Mouse (Mus musculus): ENCODE measurements around the gene Dus4l. TPM values are rescaled to one million over a fixed set of nuclear protein-coding genes. Genes with fewer than 3 reads are reported as not detected.
A peak's percentile ranks its signal among the peaks of the same experiment; 100 is the strongest.
"Not testable (repeated sequence)": the region's sequence is repeated elsewhere in the genome, so short reads cannot be mapped to it uniquely, and the experiment has no call there.

The Dus4l gene
- total and polyA plus RNA-seq, 2 experiments from 2014 or later: 3.9 to 8.3 TPM

DNA sequence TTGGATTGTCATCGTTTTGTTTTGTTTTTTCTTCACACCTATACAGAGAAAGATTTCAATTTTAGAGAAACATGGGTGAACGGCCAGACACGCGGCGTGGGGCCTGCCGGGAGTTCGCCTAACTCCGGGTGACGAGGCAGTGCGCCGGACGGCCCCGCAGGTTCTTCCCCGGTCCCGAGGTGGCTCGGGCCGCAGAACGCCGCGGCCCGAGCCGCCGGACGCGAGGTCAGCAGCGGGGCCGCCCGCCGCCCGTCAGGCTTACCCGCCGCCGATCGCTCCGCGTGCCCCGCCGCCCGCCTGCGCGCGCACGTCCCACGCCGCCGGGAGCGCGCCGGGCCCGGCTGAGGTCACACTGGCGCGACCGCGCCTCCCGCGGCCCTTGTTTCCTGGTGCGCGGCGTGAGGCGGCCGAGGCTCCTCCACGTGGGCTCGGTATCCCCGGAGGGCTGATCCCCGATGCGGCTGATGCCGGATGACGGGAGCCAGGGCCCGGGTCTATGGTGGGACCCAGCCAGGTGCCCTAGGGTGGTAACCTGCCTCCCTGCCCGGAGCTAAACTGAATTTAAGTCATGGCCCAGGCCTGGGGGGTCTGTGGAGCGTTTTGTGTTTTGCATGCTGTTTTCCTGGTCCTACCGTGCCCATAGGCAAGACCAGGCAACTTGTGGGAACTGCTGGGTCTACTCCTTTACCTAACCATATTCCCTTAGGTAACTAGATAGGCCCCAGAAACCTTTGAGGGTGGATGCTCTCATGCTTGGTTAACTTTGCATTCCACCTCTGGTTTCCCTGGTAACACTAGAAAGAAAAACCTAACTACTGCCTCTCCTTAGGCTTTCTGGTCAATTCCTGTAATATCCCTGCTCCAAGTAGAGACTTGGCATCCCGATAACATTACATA, 20.0 kb downstream of the Dus4l start, which contains the start of gene Bcap29:
TSS of gene Bcap29 (minus strand) at position 316 of the 897 bp plus-strand sequence.
- H3K4me3 ChIP-seq (ENCODE audit: low read depth, low read length): peak within 1 kb of the TSS; percentile 60
- H3K27me3 ChIP-seq (ENCODE audit: insufficient read depth, low read length): no peaks in the 10 kb centered on the region
- no peak for TF ChIP-seq CTCF (IDR thresholded peaks at IDR 0.05)
- H3K4me1 ChIP-seq (ENCODE audit: insufficient read depth, low read length): no peaks in the 10 kb centered on the region; the same call in 1 of the 2 replicates
- peak within 1 kb of the TSS; percentile 78 for H3K9ac ChIP-seq (replicated peaks; ENCODE audit: low read length, poor library complexity, severe bottlenecking)
- H3K4me2 ChIP-seq (ENCODE audit: low read depth, low read length, poor library complexity, severe bottlenecking): peak within 1 kb of the TSS; percentile 66
- H3K27ac ChIP-seq (ENCODE audit: low read depth, low read length): peak within 1 kb of the TSS; percentile 74
- ATAC-seq (ENCODE audit: low FRiP score) (peak; percentile 91), DNase-seq (ENCODE audit: low spot score) (peak; percentile 80)
- no peaks in the 10 kb centered on the region for H3K36me3 ChIP-seq (ENCODE audit: insufficient read depth, low read length)
- WGBS: 2% methylated on average over 69 of the region's 73 CpGs
- H3K9me3 ChIP-seq (ENCODE audit: low read length): no peaks in the 10 kb centered on the region

DNA sequence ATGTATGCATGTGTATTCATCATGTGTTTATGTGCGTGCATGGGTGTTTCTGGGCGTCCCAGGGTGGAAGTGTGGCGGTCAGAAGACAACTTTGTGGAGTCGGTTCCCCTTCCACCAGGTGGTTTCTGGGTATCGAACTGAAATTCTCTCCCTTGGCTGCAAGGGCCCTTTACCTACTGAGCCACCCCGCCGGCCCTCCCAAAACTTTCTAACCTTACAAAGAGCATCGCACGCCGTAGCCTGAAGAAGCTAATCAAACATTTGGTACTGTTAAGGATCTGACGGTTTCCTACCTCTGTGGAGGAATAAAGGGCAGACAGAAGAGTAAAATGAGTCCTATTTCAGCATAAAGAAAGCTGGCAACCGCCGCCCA, 20.7 kb downstream of the Dus4l start:
- H3K27ac ChIP-seq (ENCODE audit: low read depth, low read length): peak overlapping the region; percentile 74; the same call in 1 of the 2 replicates
- H3K9ac ChIP-seq (replicated peaks; ENCODE audit: low read length, poor library complexity, severe bottlenecking): peak overlapping the region; percentile 78
- WGBS: 10% methylated on average over 13 of the region's 13 CpGs
- H3K9me3 ChIP-seq (ENCODE audit: low read length): no peaks in the 10 kb centered on the region
- H3K4me2 ChIP-seq (ENCODE audit: low read depth, low read length, poor library complexity, severe bottlenecking): peak overlapping the region; percentile 66
- peak overlapping the region; percentile 60 for H3K4me3 ChIP-seq (ENCODE audit: low read depth, low read length)
- no peaks in the 10 kb centered on the region for H3K27me3 ChIP-seq (ENCODE audit: insufficient read depth, low read length)
- DNase-seq (ENCODE audit: low spot score) (peak; percentile 14), ATAC-seq (ENCODE audit: low FRiP score) (peak; percentile 52)
- H3K36me3 ChIP-seq (ENCODE audit: insufficient read depth, low read length): no peaks in the 10 kb centered on the region
- H3K4me1 ChIP-seq (ENCODE audit: insufficient read depth, low read length): no peaks in the 10 kb centered on the region; the same call in 1 of the 2 replicates
- no peak for TF ChIP-seq CTCF (IDR thresholded peaks at IDR 0.05)

DNA sequence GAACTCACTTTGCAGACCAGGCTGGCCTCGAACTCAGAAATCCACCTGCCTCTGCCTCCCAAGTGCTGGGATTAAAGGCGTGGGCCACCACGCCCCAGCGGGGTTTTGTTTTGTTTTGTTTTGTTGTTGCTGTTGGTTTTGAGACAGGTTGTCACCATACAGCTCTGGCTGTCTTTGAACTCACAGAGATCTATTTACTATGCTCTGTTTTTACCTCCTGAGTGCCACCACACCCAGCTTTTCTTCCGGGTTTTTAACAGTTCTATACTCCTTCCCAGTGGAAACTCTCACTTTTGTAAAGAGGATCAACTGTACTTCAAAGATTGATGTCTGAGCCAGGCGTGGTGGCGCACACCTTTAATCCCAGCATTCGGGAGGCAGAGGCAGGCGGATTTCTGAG, 26.2 kb downstream of the Dus4l start:
- not testable (repeated sequence) for H3K27me3 ChIP-seq (ENCODE audit: insufficient read depth, low read length); H3K9me3 ChIP-seq (ENCODE audit: low read length); DNase-seq (ENCODE audit: low spot score); H3K27ac ChIP-seq (ENCODE audit: low read depth, low read length); H3K4me1 ChIP-seq (ENCODE audit: insufficient read depth, low read length); H3K9ac ChIP-seq (replicated peaks; ENCODE audit: low read length, poor library complexity, severe bottlenecking); ATAC-seq (ENCODE audit: low FRiP score); H3K36me3 ChIP-seq (ENCODE audit: insufficient read depth, low read length); H3K4me2 ChIP-seq (ENCODE audit: low read depth, low read length, poor library complexity, severe bottlenecking); H3K4me3 ChIP-seq (ENCODE audit: low read depth, low read length)
- 93% methylated on average over 9 of the region's 9 CpGs for WGBS

DNA sequence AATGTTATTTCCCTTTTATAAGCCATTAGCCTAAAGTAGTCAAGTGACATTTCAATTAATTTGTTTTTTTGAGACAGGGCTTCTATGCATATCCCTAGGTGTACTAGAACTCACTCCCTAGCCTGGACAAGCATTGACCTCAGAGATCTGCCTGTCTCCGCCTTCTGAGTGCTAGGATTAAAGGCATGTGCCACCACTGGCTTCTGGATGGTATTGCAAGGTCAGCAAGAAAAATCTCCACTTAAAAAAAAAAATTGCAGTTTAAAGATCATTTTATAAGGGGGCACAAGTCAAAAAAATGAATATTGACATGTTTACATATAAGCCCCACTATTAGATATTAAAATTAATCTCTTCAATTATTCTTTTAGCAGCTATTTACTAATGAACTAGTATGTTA, 29.6 kb downstream of the Dus4l start:
- Histone ChIP-seq H3K27ac (ENCODE audit: low read depth, low read length) (no peak overlapping the region), H3K9me3 (ENCODE audit: low read length) (no peaks in the 10 kb centered on the region), H3K36me3 (ENCODE audit: insufficient read depth, low read length) (no peaks in the 10 kb centered on the region; the same call in 1 of the 2 replicates), H3K4me2 (ENCODE audit: low read depth, low read length, poor library complexity, severe bottlenecking) (no peak overlapping the region), H3K4me3 (ENCODE audit: low read depth, low read length) (no peak overlapping the region), H3K4me1 (ENCODE audit: insufficient read depth, low read length) (no peaks in the 10 kb centered on the region), H3K9ac (replicated peaks; ENCODE audit: low read length, poor library complexity, severe bottlenecking) (no peak overlapping the region), H3K27me3 (ENCODE audit: insufficient read depth, low read length) (no peaks in the 10 kb centered on the region)
- ATAC-seq (ENCODE audit: low FRiP score): no peak
- DNase-seq (ENCODE audit: low spot score): no peak
- WGBS: 97% methylated on average over 1 of the region's 1 CpGs
- no peak for TF ChIP-seq CTCF (IDR thresholded peaks at IDR 0.05)

DNA sequence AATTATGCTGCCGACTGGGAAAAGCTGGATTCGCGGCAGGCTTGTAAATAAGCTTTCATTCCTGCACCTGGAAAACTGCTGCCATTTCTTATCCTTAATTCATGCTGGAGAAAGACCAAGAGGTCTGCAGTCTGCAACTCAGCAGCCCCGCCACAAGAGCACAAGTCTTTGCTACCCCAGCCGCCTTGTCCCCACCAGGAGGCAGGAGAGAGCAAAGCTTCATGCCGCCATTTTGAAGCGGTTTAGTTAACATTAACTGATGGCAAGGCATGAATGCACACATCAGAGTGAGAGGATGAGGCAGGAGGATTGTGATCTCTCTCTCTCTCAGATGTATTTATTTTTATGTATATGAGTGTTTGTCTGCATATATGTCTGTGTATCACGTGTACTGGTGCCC, 34.5 kb downstream of the Dus4l start:
- DNase-seq (ENCODE audit: low spot score) (no peak), ATAC-seq (ENCODE audit: low FRiP score) (no peak)
- Histone ChIP-seq H3K27me3 (ENCODE audit: insufficient read depth, low read length) (no peaks in the 10 kb centered on the region), H3K36me3 (ENCODE audit: insufficient read depth, low read length) (no peaks in the 10 kb centered on the region), H3K4me1 (ENCODE audit: insufficient read depth, low read length) (no peaks in the 10 kb centered on the region), H3K27ac (ENCODE audit: low read depth, low read length) (no peak overlapping the region), H3K9ac (replicated peaks; ENCODE audit: low read length, poor library complexity, severe bottlenecking) (no peak overlapping the region), H3K4me3 (ENCODE audit: low read depth, low read length) (no peak overlapping the region), H3K4me2 (ENCODE audit: low read depth, low read length, poor library complexity, severe bottlenecking) (no peak overlapping the region), H3K9me3 (ENCODE audit: low read length) (no peaks in the 10 kb centered on the region)
- peak; percentile 12; the same call in 1 of the 2 replicates for TF ChIP-seq CTCF (IDR thresholded peaks at IDR 0.05)
- WGBS: 86% methylated on average over 8 of the region's 8 CpGs

DNA sequence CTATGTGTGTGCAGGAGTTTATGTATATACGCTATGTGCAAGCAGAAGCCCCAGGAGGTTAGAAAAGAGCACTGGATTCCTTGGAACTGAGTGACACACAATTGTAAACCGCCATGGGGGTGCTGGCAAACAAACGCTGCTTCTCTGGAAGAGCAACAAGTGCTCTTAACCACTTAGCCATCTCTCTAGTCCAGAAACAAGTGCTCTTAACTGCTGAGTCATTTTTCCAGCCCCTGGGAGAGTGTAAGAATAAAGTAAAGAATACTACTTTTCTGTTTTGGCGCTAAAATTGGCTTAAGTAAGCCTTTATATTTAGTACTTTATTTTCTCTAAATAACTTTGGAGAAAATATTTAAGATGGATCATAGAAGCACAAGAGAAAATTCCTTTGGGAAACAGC, 41.3 kb downstream of the Dus4l start:
- 54% methylated on average over 4 of the region's 4 CpGs for WGBS
- no peak for DNase-seq (ENCODE audit: low spot score)

More for the DNA sequence above, 41.3 kb downstream of the Dus4l start:
- ATAC-seq (ENCODE audit: low FRiP score): no peak
- H3K9ac ChIP-seq (replicated peaks; ENCODE audit: low read length, poor library complexity, severe bottlenecking): no peak overlapping the region
- no peaks in the 10 kb centered on the region for H3K9me3 ChIP-seq (ENCODE audit: low read length)
- no peak for TF ChIP-seq CTCF (IDR thresholded peaks at IDR 0.05)
- no peaks in the 10 kb centered on the region for H3K4me1 ChIP-seq (ENCODE audit: insufficient read depth, low read length)
- H3K4me2 ChIP-seq (ENCODE audit: low read depth, low read length, poor library complexity, severe bottlenecking): no peak overlapping the region
- H3K27me3 ChIP-seq (ENCODE audit: insufficient read depth, low read length): no peaks in the 10 kb centered on the region
- H3K36me3 ChIP-seq (ENCODE audit: insufficient read depth, low read length): no peaks in the 10 kb centered on the region
- no peak overlapping the region for H3K4me3 ChIP-seq (ENCODE audit: low read depth, low read length)
- H3K27ac ChIP-seq (ENCODE audit: low read depth, low read length): no peak overlapping the region
